Mouse (Mus musculus) bone marrow, adult 2 months (tissue): ENCODE measurements around the gene Dstn.

Experiments used
- CTCF ChIP-seq: fragments of 200-500 bp; IDR thresholded peaks from 2 replicates; pipeline ENCODE4 v1.5.1; 2011; ENCODE audit warnings: low read length, control low read depth; ENCODE audit not compliant: control insufficient read depth, insufficient read depth
- POLR2A ChIP-seq: fragments of 200-500 bp; IDR thresholded peaks from 2 replicates; pipeline ENCODE4 v1.6.1; 2011; ENCODE audit warnings: low read depth, mild to moderate bottlenecking, control low read depth, low read length, borderline replicate concordance; ENCODE audit not compliant: control insufficient read depth

GRCm38 (mm10) chr2:143889860-143890433 is 25.2 kb upstream of the Dstn start:
- TF ChIP-seq CTCF, result no peak
- no peak for TF ChIP-seq POLR2A
